Mouse (Mus musculus) spleen, postnatal 36 days (tissue): ENCODE measurements at regions not wholly inside any gene's neighbourhood (a gene's known extent, or its start where the extent isn't known, plus 50 kb on each side); places are given as distances from the start of the nearest gene placed in this dataset.

ENCODE experiments used
- DNase-seq, 2 experiments: peaks; one replicate each; pipeline ENCODE4 v3.0.0; 2022; ENCODE audit warnings: low spot score in 2 of 2, mixed read lengths in 1 of 2

DNA sequence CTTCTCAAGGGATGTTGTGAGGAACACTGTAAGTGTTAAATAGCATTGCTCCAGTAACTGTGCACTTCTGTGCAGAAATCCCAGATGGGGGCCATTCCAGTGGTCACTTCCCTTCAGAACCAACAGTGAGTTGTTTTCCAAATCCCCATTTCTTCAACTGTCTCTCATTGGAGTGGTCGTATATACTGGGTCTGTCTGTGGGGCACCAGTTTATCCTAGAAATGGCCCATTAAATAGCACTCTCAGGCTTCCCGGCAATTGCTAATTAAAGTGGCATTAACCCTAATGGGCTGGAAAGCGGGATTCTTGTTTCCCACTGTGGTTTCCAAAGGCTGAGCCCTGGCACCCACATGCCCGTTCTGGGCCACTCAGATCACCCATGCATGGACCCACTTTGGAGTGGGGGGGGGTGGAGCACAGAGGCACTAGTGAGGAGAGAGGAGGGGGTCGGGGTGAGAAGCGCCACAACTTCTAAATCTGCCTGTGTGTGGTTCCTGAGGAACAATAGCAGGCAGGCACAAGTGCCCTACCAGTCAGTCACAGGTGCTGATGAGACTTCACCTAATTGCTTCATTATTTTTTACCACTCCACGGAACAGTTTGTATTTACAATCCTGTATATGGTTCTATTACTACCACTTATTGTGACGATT lies 78.1 kb downstream of the Fam204a start:
- DNase-seq: no peak

DNA sequence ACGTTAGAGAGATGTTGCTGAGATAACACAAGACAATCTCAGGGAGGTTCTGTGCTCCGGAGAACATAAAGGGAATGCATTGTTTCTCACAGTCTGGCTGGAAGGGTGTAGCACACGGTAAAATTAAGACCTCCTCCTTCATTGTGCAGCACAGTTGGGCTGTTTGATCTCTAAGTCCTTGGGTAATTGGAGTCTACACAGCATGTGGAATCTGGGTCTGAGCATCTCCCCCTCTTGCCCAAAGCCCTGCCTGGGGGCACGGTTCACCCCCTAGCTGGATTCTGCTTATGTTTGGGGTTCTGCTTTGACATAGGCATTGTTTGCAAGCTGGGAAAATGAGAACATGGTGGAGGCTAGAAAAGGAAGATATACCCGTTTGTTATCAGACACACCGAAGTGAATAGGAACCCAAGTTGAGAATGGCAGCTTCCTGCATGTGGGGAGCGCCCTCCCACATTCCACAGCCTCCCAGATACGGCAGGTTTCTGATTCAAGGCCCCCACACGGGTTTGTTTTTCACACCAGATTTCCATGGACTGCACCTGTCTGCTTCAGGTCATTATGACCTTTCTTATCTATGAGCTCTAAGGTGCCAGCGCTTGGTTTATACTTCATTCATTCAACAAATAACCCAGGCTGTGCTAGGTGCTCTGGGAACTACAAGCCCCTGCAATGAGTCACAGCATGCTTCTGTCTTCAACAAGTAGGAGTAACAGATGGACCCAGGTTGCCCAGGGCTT lies 79.9 kb downstream of the Fam204a start:
- DNase-seq: no peak

DNA sequence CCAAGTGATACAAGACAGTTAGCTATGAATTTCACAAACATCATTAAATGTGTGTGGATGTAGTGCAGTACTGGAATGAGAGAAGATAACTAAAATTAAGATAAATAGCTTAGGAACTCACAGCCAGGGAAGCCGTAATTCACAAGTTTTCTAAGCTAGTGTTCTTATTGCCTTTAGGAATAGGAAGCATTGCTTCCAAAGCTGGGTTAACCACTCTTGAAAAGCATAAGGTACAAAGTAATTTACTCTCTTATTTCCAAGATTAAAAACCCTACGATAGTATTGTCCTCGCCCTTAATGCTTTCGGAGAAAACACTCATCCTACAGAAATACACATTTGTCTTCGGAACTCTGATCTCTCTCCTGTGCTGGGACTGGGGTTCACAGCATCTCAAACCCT lies 81.3 kb downstream of the Fam204a start:
- DNase-seq: no peak

DNA sequence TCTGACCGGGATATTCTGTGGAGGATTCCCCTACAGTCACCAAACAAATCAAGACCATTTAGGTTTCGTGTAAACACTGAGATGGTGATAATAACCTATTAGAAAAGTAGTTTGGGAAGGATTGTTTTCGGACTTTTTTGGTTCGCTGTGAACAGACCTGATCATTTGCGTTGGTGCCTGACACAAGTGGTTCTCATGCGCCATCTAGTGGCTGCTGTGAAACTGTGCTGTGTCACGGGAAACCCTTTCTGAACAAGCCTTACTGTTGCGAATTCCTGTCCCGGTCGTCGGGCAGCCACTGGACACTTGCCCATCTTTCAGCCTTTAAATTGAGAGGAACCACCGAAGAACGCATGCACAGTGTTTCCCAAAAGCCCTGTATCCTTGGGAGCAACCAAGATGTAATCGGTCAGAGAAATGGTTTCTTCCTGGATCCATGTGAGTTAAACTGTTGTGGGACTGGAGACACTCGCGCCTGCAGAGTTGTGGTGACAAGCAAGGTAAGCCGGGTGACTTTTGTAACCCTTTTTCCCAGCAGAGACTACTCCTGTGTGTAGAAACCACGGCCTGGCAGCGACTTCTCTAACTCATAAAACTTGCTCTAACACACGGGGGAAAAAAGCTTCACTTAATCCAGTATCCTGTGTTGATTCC lies 82.0 kb downstream of the Fam204a start:
- peak; percentile 64 to 68 for DNase-seq

DNA sequence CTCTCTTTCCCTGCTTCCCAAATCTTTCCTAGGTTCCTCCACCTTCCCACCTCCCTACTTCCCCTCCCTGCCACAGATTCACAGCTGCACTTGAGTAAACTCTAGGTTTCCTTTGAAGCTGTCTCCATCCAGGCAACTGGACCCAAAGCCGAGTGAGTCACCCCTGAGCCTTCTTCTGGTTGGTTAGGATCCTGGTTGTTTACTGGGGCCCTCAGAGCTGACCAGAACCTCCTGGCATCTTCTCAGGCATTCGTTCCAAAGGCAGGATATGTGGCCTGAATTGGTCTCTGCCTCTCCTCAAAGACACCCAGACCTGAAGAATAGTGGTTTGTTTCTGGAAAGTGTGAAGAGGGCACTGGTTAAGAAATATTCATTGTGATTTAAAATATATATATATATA lies 87.6 kb downstream of the Fam204a start:
- no peak for DNase-seq

DNA sequence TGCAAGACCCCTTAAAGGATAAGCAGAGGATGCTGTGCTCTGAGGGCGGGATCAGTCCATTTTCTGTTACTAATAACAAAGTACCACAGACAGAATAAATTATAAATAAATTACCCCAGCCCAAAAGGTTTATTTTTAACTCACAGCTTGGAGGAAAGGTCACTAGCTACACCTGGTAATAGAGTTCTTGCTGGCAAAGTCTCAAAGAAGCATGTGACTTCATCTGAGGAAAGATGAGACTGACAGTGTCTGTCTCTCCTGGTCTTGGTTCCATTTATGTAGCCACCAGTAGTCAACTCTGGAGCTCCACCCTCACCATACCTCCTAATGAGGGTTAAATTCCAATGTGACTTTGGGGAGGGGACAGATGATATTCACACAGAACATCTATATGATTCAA lies 90.0 kb downstream of the Fam204a start:
- no peak for DNase-seq

DNA sequence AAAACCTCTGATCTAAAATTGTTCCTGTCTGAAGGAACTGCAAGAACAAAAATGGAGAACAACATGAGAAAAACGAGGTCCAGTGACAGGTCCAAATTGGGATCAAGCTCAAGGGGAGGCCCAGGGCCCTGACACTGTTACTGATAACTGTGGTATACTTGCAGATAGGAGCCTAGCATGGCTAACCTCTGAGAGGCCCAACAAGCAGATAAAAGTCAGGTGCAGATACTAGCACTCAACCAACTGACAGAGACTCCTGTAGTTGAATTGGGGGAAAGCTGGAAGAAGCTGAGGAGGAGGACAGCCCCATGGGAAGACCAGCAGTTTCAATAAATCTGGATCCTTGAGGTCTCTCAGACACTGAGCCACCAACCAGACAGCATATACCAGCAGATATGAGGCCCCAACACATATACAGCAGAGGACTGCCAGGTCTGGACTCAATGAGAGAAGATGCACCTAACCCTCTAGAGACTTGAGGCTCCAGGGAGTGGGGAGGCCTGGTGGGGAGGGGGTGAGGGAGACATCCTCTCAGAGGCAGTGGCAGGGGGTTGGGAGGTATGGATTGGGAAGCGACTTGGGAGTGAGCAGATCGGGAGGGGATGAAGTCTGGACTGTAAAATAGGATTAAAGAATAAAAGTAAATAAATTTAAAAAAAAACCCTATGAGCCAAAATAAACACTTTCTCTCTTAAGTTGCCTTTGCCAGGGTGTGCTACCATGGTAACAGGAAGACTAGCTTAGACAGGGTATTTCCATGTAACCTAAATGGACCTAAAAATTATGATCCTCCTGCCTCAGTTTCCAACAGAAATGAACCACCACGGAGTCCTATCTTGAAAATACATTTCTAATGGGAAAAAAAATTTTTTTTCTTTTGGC lies 91.8 kb downstream of the Fam204a start:
- no peak for DNase-seq

DNA sequence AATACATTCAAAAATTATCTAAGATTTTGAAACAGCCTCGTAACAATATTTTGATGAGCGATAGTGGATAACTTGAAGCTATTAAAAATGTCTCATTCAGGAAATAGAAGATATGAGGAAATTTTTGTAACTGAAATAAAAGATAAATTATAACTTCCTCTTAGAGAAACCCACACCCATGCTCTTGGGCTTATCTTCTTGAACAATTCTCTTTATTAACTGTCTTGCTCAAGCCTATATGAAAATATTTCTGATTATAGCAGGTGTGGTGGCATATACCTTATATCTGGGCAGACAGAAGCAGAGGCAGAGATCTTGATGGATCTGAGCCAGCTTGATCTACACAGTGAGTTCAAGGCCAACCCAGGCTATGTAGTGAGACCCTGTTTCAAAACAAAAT lies 96.9 kb downstream of the Fam204a start:
- no peak for DNase-seq

DNA sequence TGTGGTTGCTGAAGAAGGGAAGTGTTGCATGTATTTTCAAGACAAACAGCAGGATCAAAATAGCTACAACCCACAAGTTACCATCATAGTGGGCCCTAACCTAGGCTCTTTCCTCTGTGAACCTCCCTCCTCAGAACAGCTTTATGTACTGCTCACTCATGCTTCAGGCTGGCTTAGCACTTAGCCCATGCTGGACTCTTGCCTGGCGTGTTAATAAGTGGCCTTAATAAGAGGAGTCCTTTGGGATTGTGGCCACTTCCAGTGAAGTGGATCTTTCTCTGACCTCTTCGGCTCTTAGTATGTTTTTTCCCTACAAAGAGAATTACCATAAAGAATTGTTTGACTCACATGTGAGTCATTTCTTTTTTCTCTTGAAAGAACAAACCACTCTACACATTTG lies 101.9 kb downstream of the Fam204a start:
- no peak for DNase-seq

DNA sequence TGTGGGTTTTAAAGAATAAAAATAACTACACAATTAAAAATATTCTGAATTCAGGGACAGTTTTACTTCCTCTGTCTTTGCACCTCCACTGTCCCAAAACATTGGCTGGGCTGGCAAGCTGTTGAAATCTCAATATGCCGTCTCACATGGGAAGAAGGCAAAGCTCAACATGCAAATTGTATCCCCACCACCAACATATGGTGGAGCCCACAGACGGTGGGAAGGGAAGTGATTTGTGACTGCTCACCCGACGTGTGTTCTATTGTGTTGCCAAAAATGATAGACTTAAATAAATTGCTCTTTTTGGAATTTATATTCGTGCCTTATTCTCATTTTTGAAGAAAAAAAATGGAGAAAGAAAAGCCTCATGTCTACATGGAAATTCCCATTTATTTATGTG lies 105.6 kb downstream of the Fam204a start:
- DNase-seq: no peak

DNA sequence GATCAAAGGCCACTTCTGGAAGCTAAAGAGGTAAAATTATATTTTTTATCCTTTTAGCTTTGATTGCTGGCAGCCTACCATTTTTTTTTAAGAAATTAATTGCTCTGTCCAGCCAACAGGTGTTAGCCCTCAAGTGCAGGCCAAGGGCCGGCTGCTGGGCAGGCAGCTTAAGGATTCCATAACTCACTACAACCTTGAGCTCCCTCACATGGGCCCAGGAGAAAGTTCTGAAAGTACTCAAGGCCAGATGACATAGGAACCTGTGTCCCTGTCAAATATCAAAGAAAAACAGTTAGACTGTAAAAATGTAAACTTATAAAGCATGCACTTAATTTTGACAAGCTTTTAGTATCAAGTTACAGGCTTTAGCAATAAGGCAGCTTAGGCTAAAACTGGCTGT lies 107.5 kb downstream of the Fam204a start:
- no peak for DNase-seq

DNA sequence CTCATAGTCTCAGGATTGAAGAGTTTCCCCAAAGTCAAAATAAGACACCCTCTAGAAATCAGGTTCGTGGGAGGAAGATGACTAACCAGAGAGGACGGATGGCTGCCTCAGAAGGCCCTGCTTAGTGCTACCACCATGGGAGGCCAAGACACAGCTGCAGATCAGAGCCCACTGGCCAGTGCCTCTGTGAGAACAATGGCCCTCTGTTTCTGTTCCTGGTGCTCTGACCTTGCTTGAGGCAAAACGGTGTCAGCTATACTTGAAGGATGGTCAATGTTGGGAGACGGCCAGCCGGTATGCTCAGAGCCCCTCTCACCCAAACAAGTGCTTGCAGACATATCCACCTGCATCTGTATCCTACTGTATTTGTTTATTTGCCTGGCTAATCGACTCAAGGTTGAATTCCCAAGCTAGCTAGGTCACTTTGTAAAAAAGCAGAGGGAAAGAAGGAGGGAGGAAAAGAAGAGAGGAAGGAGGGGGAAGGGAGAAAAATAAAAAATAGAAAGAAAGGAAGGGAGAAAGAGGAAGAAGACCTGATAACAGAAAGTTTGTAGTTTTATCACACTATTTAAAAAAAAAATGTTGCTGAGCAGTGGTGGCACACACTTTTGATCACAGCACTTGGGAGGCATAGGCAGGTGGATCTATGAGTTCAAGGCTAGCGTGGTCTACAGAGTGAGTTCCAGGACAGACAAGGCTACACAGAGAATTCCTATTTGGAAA lies 112.7 kb downstream of the Fam204a start:
- no peak for DNase-seq

DNA sequence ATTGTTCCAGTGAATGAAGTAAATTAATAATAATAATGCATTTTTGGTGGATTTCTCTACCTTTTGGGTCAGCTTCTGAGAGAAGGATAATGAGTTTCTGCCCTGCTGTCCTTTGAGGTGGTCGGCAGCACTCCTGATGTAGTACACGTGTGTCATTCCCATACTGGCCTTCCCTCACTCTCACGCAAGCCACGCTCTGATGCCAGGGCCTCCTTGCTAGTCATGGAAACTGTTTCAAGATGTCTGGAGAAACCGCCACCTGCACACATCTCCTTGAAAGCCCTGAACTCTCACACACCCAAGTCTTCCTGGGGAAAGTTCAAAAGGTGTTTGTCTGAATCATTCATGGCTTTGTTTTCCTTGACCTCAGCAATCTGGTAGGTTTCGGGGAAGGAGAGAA lies 116.2 kb downstream of the Fam204a start:
- DNase-seq: no peak

DNA sequence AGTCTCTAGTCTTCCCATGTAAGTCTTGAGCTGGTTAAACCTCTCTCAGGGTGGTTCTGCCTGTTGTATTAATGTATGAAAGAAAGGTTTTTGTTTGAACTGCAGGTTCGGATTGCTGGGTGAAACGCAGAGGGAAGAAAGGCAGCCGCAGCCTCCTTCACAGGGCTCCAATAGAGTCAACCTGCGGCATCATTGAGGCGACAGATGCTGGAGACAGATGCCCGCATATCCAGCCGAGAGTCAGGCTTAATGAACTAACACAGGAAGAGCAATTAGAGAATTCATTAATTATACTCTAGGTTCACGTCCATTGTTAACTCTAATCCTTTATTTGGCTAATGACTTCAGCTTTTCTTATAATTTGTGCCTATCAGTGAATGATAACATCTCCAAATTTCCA lies 117.0 kb downstream of the Fam204a start:
- no peak for DNase-seq

DNA sequence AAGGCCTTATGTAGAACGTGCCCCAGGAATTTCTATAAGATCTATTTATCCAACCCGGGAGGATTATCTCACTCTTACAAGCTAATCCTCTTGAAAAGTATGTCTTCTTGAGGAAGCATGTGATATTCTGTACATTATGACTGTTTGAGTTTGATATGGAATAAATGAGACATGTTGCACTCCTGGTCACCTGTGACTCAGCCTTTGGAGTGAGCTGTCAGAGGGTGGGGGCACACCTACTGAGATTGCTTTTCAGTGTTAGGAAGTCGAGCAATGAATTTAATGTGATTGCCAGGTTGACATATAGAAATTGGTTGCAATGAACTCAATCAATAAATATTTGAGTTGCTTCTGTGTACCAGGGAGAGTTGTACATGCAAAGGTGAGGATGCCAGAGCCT lies 128.6 kb downstream of the Fam204a start:
- no peak for DNase-seq

DNA sequence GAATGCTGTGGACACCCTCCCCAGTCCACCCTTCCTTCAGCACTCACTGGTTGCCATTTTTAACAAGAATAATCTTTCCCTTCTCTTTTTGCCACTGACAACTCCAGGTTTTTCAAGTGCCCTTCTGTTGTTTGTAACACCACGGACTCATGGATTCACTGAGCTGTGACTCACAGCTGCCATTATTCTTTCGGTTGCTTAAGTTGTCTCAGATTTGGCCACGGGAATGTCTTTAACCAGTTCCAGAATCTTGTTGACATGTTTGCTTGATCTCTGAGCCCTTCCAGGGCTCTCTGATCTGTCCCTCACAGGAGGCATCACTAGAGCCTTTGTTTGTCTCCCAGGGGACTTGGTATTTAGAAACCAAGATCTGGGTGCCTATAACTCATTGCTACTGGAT lies 131.5 kb upstream of the Rab11fip2 start:
- DNase-seq: no peak

DNA sequence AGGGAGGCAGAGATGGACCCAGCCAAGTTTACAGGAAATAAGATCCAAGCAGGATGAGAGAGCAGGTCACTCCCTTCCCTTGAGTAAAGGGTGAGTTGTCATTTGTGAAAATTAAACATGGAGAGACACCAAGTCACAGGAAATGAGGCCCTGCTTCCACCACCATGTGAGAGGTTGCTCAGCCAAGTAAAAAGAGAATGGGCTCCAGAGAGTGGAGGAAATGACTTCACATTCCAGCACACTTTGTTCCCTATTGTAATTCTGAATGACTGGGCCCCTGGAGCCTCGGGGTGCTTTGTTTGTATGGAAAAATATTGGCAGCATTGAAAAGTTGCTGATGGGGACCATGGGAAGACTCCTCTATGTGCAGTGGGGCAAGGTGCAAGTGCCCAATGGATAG lies 129.9 kb upstream of the Rab11fip2 start:
- DNase-seq: no peak

DNA sequence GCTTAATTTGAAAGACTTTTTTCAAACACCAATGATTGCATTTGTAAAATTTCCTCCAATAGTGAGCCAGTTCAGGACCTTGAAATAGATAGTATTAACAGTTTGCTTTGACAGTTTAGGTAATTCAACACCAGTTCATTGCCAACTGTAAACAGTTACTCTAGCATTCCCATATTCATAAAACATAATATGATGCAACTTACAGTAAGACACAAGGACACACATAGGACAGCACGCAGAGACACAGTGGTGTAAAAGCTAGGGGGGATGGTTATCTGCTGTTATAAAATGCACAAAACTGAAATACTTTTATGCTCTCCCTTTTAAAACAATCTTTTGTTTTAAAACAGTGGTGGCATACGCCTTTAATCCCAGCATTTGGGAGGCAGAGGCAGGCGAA lies 122.7 kb upstream of the Rab11fip2 start:
- DNase-seq: no peak

DNA sequence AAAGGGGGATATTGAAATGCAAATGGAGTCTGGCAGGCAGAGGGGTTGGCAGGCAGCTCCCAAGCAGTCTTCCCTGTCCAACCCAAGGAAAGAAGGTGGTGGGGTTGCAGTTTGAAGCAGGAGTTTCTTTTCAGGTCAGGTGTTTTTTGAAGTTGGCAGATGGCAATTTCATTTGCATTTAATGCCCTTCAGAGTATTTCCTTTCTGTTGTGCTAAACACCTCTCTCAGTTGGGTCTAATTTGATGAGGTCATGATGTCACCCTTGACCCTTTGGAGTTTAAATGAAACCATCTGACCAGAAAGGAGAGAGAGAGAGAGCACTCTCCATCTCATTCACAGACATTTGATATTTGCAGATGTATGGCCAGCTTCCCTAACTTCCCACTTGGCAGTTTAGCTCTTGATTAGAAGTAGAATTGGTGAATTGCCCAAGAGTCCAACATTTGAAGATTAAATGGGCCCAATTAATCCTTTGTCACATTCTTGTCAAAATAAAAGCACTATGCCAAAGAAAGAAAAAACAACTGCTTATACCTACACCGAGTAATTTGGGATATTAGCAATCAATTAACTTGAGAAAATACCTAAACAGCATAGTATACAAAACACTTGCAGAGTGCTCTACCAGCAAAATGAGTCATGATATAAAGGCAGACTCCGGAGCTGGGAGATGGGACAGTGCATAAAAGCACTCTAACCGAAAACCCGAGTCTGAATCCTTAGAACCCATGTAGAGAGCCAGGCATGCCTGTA lies 111.8 kb upstream of the Rab11fip2 start:
- no peak for DNase-seq

DNA sequence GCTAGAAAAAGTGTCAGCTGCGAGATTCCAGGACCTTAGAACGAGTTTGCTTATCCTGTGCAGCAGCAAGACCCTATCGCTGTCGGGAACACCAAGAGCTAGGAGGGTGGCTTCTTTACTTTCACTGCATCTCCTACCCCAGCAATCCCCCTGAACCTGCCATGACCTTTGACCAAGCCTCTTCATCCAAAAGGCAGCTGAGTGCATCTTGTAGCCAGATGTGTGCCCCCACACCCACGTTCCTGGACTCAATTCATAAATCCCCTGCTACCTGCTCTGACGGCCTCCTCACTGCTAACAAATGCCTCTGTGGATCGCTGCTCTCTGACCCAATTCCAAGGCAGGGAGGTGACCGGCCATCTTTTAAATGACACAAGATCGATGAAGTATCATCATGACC lies 107.7 kb upstream of the Rab11fip2 start:
- DNase-seq: no peak

DNA sequence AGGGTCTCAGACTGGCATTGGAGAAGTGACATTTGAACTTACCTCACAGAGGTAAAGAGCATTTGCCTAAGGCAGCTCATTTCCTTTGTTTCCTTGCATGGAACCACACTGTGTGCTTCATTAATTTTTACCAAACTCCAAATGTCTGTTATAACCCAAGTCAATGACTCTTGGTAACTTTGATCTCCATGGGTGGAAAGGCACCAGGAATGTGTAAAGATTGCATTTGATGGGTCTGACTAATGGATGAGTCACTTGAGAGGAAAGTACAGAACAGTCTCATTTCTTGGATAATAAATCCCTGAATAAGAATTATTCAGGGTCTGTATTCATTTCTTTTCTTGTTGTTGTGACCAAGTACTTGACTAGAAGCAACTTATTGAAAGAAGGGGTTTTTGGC lies 97.3 kb upstream of the Rab11fip2 start:
- no peak for DNase-seq
